Mouse (Mus musculus): ENCODE measurements around the gene Tril.

The Tril gene

GRCm38 (mm10) chr6:53820486-53820985 lies at the start of gene Tril:
Gene Tril (minus strand): TSS chr6:53820830.
- DNase-seq = no peak

GRCm38 (mm10) chr6:53863011-53863410 lies 42.4 kb upstream of the Tril start:
- no peak for DNase-seq

- no peak for DNase-seq
Observed at GRCm38 (mm10) chr6:53859106-53859505, 38.5 kb upstream of the Tril start.

GRCm38 (mm10) chr6:53857822-53858221 lies 37.2 kb upstream of the Tril start:
- no peak for DNase-seq

- no peak for DNase-seq
Observed at GRCm38 (mm10) chr6:53856775-53857174, 36.1 kb upstream of the Tril start.

- DNase-seq = no peak
Observed at GRCm38 (mm10) chr6:53854971-53855856, 34.6 kb upstream of the Tril start.

GRCm38 (mm10) chr6:53854226-53854625 lies 33.6 kb upstream of the Tril start:
- no peak for DNase-seq

- no peak for DNase-seq
Observed at GRCm38 (mm10) chr6:53853546-53853945, 32.9 kb upstream of the Tril start.

- DNase-seq = no peak
Observed at GRCm38 (mm10) chr6:53844626-53845025, 24.0 kb upstream of the Tril start.

- DNase-seq = no peak
Observed at GRCm38 (mm10) chr6:53825213-53825612, 4.6 kb upstream of the Tril start.

- DNase-seq = no peak
Observed at GRCm38 (mm10) chr6:53821041-53821501, 441 bp upstream of the Tril start.

- no peak for DNase-seq
Observed at GRCm38 (mm10) chr6:53819761-53820485, 707 bp downstream of the Tril start.

- no peak for DNase-seq
Observed at GRCm38 (mm10) chr6:53818732-53819661, 1.6 kb downstream of the Tril start.

GRCm38 (mm10) chr6:53818264-53818731 lies 2.3 kb downstream of the Tril start:
- DNase-seq = peak; percentile 5

GRCm38 (mm10) chr6:53817763-53818174 lies 2.9 kb downstream of the Tril start:
- no peak for DNase-seq

GRCm38 (mm10) chr6:53816661-53817060 lies 4.0 kb downstream of the Tril start:
- DNase-seq = no peak

GRCm38 (mm10) chr6:53815691-53816090 lies 4.9 kb downstream of the Tril start:
- DNase-seq = no peak

GRCm38 (mm10) chr6:53814214-53814613 lies 6.4 kb downstream of the Tril start:
- no peak for DNase-seq

- DNase-seq = no peak
Observed at GRCm38 (mm10) chr6:53812242-53812641, 8.4 kb downstream of the Tril start.

- no peak for DNase-seq
Observed at GRCm38 (mm10) chr6:53808801-53809200, 11.8 kb downstream of the Tril start.

GRCm38 (mm10) chr6:53807185-53807584 lies 13.4 kb downstream of the Tril start:
- DNase-seq = no peak

GRCm38 (mm10) chr6:53806591-53807023 lies 14.0 kb downstream of the Tril start:
- no peak for DNase-seq

Measured in thymus, postnatal 25 days (tissue).